Mouse (Mus musculus): ENCODE measurements around the gene Pde4b.

DNA sequence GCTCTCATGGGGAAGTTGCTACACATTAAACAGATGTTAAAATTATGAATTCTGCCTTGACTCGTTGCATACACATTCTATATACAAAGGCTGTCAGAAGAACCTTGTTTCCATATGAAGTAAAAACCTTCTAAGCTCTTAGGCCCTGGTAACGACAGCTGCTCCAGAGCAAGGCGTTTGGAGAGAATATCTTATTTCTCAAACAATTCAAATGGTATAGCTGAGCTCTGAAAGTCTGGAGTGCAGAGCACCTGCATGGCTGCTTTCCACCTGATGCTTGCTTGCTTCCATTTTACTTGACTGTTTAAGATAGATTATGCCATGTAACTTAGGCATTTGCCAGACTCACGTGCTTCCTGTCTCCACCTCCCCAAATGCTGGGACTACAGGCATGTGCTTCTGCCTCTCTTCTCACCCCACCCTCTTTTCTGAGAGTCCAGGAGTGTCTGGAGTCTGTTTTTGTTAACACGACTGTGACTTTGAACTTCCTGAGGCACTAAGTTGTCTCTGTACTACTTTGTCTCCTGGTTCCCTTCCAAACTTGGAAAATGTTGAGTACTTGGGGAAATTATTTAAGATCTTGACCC is 229.4 kb downstream of the Pde4b start:
- no peak for TF ChIP-seq CTCF (IDR thresholded peaks at IDR 0.05; ENCODE audit: borderline replicate concordance, insufficient read depth, low read depth, low read length)
- TF ChIP-seq POLR2A (IDR thresholded peaks at IDR 0.05; ENCODE audit: borderline replicate concordance, insufficient read depth, low read length), result no peak
